Mouse (Mus musculus) cerebellum, postnatal 10 days (tissue): ENCODE data around the gene Nat14.
A peak's percentile ranks its signal among the peaks of the same experiment; 100 is the strongest.
"Not testable (repeated sequence)": the region's sequence is repeated elsewhere in the genome, so short reads cannot be mapped to it uniquely, and the experiment has no call there.

Source experiments
- DNase-seq, 2 experiments: peaks; one replicate each; pipeline ENCODE4 v3.0.0; 2021; ENCODE audit warnings: mixed read lengths in 2 of 2

Gene Nat14

DNA sequence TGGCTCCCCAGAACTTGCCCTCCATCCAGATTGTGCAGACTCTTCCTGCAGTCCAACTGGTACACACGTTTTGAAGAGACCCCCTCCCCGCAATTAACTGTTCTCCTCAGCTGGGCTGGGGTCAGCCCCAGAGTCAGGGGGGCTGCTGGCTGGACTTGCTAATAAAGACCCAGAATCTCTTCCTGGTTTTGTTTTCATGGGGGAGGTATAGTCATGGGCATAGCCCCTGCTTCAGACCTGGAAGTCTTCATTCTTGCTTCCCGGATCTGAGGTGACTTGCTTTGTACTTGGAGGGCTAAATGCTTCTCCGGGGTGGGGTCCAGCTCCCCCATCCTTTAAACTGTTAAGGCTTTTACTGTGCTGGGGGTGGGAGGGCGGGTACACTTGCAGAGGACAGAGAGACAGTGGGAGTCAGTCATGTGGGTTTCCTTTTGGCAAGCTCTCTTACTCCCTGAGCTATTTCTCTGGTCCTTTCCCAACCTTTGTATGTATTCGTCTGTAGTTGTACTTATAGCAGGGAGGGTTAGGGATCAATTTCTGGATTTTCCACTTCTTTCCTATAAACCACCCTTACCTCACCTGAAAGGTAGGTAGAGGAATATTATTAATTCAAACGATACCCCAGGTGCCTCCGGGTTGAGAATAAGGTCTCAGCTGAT is at the start of gene Nat14:
Gene Nat14, plus strand, starts transcription at position 205 of the 659 bp plus-strand sequence.
- peak in 1 of 2 experiments; percentile 14 for DNase-seq

DNA sequence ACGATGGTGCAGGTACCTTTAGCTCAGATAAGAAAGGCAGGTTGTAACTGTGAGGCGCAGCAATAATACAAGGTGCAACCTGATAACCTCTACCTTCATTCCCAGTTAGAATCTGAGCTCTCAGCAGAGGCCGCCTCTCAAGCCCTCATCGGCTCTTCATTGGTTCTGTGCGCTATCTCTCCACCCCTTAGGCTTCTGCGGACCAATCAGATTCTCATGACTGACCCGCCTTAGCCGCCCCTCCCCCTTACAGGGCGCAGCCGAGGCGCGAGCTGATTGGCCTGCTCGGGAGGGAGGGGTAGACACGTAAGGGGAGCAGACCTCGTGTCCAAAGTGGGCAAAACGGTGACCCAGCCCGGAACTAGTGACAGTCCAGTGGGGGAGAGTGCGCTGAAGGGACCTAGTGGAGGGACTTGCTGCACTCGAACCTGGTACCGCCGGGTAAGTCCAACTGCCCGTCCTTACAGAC is 45.0 kb upstream of the Nat14 start, which contains the start of gene Isoc2a:
Gene Isoc2a, plus strand, starts transcription at position 401 of the 469 bp plus-strand sequence.
- peak; percentile 93 to 95 for DNase-seq

DNA sequence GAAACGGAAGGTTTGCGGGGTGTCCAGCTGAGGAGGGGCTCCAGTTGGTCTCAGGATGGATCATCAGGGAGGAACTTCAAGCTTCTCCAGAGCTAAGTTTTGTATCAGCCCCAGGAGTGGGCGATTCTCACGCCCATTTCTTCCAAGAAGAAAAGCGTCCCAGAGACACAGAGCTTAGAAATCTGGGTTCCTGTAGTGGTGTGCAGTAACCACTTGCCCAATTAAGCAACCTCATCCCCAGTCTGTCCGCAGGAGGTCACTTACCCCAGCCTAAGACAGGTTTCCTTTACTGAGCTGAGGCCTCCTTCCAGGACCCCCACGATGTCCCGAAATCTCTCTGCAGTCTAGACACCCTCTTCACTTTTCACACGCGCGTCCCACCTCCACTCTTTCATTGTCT is 44.6 kb upstream of the Nat14 start:
- DNase-seq, result no peak

DNA sequence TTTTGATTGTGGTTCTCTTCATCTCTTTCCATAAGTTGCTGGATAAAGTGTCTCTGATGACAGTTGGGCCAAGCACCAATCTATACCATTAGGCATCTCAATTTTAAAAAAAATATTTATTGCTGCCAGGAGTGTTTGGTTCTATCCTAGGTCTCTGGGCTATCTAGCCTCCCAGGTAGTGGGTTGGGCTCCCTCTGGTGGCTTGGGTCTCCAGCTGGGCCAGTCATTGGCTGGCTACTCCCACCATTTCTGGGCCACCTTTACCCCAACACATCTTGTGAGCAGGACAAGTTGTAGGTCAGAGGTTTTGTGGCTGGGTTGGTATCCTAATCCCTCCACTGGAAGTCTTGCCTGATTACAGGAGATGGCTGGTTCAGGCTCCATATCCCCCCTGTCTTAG is 43.6 kb upstream of the Nat14 start:
- DNase-seq, result no peak

DNA sequence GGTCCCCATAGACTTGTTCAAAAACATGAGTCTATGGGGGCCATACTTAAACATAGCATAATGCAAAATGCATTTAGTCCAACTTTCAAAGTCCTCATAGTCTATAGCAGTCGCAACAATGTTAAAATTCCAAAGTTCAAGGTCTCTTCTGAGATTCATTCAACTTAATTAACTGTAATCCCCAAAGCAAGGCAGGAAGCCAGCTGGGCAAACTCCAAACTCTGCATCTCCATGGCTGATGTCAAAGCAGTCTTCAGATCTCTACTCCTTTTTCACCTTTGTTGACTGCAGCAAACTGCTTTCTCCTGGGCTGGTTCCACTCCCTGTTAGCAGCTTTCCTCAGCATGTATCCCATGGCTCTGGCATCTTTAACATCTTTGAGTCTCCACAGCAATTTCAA is 42.8 kb upstream of the Nat14 start:
- not testable (repeated sequence) for DNase-seq

DNA sequence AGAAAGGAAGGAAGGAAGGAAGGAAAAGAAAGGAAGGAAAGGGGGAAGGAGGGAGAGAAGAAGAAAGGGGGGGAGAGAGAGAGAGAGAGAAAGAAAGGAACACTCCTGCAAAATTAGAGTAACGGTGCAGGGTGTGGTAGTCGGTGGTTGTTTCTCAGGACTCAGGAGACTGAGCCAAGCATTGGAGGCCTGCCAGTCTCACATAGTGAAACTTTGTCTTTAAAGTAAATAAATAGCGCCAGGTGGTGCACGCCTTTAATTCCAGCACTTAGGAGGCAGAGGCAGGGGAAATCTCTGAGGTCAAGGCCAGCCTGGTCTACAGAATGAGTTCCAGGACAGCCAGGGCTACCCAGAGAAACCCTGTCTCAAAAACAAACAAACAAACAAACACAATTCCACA is 35.1 kb upstream of the Nat14 start:
- DNase-seq, result no peak

DNA sequence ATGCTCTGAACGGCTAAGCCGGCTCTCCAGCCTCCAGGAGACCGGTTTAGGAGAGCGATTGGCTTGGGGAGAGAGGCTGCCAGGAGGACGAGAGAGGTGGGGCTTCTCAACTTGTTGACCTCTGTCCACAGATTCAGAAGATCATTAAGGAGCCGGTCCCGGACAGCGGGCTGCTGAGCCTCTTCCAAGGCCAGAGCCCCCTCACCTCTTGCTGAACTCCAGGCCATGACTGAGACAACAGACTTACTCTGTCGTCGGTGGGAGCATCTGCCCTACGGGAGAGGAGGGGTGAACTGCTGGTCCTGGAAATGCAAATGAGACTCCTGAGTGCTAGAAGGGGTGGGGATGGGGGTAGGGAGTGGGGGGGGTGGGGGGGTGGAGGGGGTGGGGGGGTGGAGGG is 26.6 kb upstream of the Nat14 start:
- DNase-seq, result no peak

DNA sequence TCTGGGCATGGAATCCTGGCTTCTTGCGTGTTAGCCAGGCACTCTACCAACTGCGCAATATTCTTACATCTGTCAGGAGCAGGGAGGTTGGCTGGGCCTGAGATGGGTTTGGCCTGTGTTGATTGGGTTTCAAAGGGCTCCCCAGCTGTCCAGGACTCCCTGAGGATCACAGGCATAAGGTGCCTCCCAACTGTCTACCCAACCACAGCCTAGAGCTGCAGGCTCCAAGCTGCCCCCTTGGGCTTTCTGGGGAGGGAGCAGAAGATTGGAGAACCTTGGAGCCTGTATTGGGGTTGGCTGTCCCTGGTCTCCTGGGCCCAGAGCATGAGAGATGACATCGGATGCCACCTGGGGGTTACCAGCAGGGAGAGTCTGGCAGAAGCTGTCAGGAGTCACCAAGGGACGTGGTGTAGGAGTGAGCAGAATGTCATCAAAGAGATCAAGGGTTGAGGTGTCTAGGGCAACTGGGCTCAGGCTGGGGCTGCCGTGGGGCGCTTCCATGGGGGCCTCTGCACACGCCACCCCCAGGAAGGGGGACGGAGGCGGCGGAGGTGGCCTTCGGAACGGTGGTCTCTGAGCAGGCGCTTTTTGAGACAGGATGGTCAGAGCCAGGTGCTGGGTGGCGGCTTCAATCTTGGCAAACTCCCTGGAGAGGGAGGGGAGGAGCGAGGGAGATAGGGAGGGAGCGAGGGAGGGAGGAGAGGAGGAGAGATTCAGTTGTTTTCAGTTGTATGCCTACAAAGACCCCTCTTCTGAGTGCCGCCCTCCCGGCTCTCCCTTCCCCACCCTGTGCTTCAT is 22.8 kb upstream of the Nat14 start:
- DNase-seq, result peak; percentile 69 to 75

DNA sequence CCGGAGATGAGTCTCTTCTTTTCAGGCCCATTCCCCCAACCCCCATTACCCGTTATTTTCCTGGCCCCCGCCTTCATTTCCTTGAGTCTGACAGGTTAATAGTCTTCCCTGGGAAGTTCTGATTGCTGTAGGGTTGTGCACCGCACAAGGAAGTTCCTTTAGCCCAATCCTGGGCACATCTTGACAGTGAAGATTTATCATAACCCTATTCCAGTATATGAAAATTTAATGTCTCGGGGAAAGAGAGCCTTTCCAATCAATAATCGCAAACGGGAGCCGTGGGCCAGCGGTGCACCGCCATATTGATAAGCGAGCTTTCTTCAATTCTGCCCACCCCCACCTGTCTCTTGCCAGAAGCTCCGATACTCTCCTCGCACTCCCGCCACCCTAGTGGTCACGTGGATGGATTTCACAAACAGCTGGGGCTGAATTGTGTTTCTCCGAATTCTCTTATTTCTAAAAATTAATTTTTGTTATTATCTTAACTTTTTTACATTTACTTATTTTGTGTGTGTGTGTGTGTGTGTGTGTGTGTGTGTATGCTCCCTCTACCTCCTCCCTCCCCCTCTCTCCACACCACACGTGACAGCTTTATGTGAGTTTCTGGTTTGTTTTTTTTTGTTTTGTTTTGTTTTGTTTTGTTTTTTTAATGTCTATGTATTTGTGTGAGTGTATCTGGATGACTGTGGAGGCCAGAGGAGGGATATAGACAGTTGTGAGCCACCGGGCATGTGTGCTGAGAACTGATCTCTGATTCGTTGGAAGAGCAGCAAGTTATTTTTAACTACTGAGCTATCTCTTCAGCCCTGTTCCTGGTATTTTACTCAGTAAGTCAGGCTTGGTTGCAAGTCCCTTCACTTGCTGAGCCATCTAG is 21.9 kb upstream of the Nat14 start:
- DNase-seq, result peak; percentile 67 to 72

DNA sequence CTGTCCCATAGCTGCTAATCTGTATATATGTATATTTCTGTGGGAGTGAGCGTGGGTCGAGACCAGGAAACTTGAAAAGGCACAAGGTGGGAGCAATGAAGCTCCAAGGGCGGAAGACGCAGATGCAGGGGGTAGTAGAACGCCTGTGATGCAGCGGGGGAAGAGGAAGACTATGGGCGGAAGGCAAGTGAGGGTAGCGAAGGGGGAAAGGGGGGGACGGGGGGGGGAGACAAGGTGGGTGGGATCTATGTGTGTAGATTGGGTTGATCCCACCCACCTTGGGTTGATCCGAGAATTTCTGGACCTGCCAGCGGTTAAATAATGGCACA is 21.3 kb upstream of the Nat14 start:
- no peak for DNase-seq

DNA sequence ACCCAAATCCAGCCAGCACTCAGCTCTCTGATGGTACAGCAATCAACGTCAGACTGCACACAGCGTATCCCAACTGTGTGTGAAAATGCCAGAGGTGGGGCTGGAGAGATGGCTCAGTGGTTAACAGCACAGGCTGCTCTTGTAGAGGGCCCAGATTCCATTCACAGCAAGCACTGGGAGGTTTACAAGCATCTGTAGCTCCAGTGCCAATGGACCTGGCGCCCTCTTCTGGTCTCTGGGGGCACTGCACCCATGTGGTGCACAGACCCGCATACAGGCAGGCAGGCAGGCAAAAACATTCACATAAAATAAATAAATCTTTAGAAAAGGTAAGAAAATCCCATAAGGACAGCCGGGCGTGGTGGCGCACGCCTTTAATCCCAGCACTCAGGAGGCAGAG is 20.7 kb upstream of the Nat14 start:
- DNase-seq, result peak; percentile 53 to 71

DNA sequence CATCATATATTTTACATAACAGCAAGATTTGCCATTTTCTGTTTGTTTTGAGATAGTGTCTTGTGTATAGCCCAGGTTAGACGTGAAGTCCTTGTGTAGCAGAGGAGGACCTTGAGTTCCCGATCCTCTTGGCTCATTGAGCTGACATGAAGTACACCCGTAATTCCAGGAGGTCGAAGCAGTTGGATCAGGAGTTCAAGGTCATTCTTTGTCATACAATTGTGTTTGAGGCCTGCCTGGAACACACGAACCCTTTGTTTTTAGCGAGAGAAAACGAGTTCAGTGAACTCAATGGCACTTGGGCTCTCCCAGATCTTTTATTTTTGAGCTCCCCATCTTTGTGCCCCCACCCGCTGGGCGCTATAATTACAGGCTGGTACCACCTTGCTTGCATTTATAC is 19.4 kb upstream of the Nat14 start:
- no peak for DNase-seq

DNA sequence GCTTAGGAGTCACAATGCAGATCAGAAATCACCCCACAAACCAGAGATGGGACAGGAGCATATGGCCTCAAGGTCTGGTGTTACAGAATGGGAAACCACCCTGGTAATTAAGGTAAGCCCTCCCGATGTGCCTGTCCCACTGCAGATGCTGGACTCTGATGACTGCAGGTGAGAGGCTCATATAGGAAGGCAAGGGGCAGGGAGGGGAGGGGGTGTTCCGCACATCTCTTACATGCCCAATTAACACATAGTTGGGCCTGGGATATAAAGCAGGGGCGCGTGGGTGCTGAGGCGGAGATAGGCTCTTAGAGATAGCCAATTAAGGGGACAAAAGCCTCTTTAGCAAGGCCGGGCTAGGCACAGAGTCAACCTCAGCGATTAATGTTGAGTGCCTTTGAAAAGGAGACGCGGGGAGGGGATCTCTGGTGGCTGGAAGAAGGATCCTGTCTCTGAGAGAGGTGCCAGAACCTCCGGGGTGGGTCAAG is 15.3 kb upstream of the Nat14 start, which contains the start of gene Gm36210:
Gene Gm36210, minus strand, starts transcription at position 51 of the 485 bp plus-strand sequence.
- no peak for DNase-seq

DNA sequence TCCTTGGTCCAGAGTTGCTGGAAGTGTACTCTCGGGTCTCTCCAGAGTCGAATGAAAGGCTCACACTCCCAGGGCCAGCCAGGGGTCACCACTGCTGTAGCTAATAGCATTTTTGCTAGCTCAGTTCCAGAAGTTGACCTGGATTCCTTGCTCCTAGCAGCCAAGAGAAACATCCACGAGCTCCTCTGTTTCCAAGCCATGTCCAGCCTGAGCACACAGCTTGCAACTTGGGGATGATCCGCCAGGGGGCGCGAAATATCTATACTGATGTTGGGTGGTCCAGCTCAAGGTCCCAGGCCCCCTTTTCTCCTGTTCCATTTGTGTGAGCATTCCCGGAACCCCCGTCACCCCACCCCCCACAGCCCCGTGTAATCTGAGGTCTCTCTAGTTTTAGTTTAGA is 10.3 kb upstream of the Nat14 start:
- DNase-seq, result peak; percentile 86 to 90

DNA sequence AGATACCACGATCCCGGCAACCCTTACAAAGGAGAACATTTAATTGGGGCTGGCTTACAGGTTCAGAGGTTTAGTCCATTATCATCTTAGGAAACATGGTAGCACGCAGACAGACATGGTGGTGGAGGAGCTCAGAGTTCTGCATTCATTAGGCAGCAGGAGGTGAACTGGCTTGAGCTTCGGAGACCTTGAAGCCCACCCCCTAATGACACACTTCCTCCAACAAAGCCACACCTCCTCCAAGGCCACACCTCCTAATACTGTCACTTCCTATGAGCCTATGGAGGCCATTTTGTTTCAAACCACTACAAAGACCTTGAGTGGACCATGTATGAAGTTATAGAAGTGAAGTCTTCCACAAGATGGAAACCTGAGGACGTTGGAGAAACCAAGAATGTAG is 9.6 kb upstream of the Nat14 start:
- no peak for DNase-seq

DNA sequence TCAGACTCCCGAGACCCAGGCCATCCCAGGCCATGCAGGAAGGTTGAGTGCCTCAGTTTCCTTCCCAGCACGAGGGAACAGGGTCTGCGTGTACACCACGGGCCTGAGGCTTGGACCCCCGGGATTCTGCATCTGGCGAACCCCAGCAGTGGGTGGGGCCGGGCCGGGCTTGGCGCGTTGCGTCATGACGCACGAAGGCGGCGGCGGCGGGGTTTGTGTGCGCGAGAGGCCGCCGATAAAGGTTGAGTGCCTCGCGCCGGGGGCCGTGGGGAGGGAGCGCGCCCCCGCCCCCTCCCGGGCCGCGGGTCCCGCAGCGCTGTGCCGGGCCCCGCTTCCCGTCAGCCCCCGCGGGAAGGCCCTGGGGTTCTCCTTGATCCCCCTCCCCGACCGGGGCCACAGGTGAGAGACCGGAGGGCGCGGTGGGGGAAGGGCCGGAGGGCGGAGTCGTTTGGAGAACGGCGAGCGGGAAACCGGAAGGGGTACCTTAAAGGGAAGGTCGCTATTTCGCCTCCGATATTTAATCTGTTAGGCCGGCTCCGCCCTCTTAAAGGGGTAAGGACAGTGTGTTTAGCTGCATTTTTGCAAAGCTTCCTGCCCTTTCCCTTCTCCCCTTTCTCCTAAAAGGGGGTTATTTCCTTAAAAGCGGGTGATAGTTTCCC is 6.7 kb upstream of the Nat14 start, which contains the start of gene Zfp628:
Gene Zfp628, plus strand, starts transcription at position 211 of the 659 bp plus-strand sequence.
- DNase-seq, result peak; percentile 98 to 100

DNA sequence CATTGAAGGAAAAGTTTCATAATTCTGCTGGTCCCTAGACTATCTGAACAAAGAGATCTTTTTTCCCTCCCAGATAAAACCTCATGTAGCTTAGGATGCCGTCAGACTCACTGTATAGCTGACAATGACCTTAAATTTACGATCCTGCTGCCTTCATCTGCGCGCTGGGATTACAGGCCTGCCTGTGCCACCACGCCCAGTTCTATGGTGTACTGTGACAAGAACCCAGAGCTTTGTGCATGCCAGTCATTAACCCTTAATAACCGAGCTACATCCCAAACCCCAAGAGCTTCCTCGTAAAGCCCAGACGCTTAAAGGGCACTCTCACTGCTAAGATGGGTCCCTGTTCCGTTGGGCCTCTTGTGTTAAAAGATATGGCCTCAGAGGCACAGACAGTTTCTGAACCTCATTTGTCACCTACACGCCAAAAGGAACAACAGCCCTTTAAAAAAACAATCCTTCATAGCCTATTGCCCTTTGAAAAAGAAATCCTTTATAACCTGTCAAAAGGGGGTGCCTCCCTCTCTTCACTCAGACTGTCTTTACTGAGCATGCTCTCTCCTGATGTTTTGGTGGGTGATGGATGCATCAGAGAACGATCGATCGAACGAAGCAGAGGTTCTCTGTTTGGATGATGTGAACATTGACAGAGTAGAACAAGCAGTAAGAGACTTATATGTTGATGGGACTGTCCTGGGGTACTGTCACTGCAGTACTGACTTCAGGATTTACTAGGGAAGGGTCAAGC is 6.0 kb upstream of the Nat14 start:
- peak; percentile 54 to 58 for DNase-seq

DNA sequence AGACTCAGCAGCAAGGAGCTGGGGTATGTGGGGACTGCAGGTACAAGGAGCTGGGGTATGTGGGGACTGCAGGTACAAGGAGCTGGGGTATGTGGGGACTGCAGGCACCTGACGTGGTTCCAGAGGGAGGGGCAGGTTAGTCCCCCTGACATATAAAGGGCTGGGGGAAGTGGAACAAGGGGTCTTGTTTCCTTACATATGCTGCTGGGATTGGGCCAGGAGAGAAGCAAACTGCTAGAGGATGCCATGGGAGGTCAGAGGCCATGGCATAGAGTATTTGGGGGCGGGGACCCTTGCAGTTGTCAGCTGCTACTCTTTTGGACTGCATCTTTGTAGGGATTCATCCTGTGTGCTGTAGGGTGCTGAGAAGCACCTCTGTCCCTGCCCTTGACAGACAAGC is 4.3 kb upstream of the Nat14 start:
- no peak for DNase-seq

DNA sequence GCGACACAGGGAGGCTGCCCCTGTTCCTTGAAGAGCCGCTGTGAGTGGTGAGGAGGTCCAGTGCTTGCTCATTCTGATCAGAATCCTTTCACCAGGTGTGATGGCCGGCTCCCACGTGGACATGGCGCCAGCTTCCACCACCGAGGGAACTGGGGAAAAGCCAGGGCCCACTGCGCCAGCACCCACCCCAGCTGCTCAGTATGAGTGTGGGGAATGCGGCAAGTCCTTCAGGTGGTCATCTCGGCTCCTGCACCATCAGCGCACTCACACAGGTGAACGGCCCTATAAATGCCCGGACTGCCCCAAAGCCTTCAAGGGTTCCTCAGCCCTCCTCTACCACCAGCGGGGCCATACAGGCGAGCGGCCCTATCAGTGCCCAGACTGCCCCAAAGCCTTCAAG is 3.1 kb upstream of the Nat14 start:
- no peak for DNase-seq

DNA sequence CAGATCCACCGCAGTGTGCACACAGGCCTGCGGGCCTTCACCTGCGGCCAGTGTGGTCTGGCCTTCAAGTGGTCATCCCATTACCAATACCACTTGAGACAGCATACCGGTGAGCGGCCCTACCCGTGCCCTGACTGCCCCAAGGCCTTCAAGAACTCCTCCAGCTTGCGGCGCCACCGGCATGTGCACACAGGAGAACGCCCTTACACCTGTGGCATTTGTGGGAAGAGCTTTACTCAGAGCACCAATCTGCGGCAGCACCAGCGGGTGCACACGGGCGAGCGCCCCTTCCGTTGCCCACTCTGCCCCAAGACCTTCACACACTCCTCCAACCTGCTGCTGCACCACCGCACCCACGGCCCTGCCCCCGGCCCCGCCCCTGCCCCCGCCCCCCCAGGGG is 2.7 kb upstream of the Nat14 start:
- DNase-seq, result no peak

DNA sequence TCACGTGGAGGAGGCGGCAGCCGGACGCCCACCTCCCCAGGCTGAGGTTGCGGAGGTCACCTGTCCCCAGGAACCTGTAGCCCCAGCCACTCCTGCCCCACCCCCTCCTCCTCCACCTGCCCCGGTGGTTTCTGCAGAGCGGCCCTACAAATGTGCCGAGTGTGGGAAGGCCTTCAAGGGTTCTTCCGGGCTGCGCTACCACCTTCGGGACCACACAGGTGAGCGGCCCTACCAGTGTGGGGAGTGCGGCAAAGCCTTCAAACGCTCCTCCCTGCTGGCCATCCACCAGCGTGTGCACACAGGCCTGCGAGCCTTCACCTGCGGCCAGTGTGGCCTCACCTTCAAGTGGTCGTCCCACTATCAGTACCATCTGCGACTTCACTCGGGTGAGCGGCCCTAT is 1.9 kb upstream of the Nat14 start:
- peak in 1 of 2 experiments; percentile 16 for DNase-seq

DNA sequence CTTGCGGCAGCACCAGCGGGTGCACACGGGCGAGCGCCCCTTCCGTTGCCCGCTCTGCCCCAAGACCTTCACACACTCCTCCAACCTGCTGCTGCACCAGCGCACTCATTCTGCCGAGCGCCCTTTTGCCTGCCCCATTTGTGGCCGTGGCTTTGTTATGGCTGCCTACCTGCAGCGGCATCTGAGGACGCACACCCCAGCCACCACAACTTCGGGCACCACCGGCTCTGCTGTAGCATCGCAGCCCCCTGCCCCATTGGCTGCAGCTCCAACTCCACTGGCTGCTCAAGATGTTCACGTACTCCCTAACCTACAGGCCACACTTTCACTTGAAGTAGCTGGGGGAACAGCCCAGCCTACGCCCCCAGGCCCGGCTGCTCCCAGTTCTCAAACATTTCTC is 1.3 kb upstream of the Nat14 start:
- no peak for DNase-seq
